Mouse (Mus musculus): Measurements from ENCODE around the gene Vax1. TPM values are rescaled to one million over a fixed set of nuclear protein-coding genes. Genes with fewer than 3 reads are reported as not detected.

Vax1 gene
- total RNA-seq (2023): not detected

DNA sequence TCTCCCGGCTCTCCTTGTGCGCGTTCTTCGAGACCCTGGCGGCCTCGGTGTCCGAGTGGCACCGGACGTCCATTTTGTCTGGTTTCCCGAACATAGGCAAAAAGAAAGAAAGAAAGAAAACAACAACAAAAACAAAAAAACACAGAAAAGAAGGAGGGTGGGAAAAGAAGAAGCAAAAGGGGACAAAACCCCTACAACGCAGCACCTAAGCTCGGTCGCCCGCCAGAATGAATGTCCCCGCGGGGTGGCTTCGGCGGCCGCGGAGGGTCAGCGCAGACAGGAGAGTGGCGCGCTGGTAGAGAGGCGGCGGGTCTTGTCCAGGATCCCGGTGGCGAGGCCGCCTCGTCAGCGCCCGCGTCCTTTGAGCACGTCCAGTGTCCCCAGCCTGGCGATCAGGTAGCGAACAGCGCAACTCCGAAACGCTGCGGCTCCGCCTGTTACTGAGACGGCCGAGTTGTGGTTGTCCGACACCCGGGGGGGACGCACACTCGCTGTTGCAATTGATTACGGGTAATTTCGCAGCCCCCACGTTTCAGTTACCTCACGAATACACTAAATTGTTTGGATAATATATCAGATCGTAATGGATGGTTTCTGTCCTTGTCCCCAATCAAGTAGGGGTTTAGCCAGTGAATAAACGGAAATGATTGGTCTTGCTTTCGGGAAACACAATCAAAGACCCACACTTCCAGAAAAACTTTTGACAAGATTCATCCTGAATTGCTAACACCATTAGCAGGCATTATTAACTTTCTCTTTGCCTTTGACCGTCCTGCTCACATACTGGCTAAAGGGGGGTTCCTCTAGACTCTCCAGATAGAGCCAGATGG is at the start of gene Vax1:
Vax1 (minus strand) TSS at position 121 of the 830 bp plus-strand sequence.

DNA sequence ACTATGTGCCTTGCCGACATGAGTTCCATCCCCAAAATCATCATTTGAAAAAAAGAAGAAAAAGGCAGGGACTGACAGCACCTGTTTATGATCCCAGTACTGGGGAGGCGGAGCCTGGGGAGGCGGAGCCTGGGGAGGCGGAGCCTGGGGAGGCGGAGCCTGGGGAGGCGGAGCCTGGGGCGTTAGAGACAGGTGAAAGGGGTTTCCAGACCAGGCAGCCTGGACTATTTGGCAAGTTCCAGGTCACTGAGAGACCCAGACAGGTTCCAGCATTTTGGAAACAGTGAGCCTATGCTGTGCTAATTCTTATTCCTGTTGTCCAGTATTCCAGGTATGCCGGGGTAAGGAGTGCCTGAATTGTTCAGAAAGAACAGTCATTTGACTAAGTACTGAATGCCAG is 49.1 kb upstream of the Vax1 start, which contains the start of gene Kcnk18:
Kcnk18 (plus strand) TSS at position 224 of the 400 bp plus-strand sequence.

Other genes starting within 250 kb of the Vax1 start
- not detected for gene Eno4, start 226.6 kb downstream of the Vax1 start, total RNA-seq (2023)
- 1 to 10 TPM; 4.0 to 5.3 TPM for gene Hspa12a, start 226.4 kb downstream of the Vax1 start, total RNA-seq (2023)
- gene Shtn1, start 94.0 kb downstream of the Vax1 start, total RNA-seq (2023): 1 to 10 TPM; 2.1 to 2.3 TPM
- not detected for gene Kcnk18, start 49.2 kb upstream of the Vax1 start, total RNA-seq (2023)
- gene Slc18a2, start 90.8 kb upstream of the Vax1 start, total RNA-seq (2023): under 1 TPM; 0.55 to 0.82 TPM
- 100 to 1,000 TPM; 579 to 715 TPM for gene Rps12-ps3, start 152.2 kb upstream of the Vax1 start, total RNA-seq (2023)
- gene Pdzd8, start 175.7 kb upstream of the Vax1 start, total RNA-seq (2023): 10 to 100 TPM; 69.1 to 79.2 TPM